Mouse (Mus musculus) lung, adult 2 months (tissue): Measurements from ENCODE around the gene Slc35f1. TPM values are rescaled to one million over a fixed set of nuclear protein-coding genes. Genes with fewer than 3 reads are reported as not detected.

Experiments used
- DNase-seq: peaks from one replicate; pipeline ENCODE4 v3.0.0; 2022
- H3K4me1 ChIP-seq: fragments of 200-500 bp; 2 replicates; pipeline ENCODE4 v1.6.1; 2011; ENCODE audit warnings: low read length; ENCODE audit not compliant: control insufficient read depth, insufficient read depth
- H3K4me3 ChIP-seq: fragments of 200-500 bp; replicated peaks from 2 replicates; pipeline ENCODE3; 2011; ENCODE audit warnings: low read depth, mild to moderate bottlenecking, control low read depth, low read length; ENCODE audit errors: extremely low read depth
- CTCF ChIP-seq: fragments of 200-500 bp; IDR thresholded peaks from 2 replicates; pipeline ENCODE4 v1.5.1; 2011; ENCODE audit warnings: mild to moderate bottlenecking, low read length, control low read depth; ENCODE audit not compliant: insufficient read depth
- POLR2A ChIP-seq: fragments of 200-500 bp; IDR thresholded peaks from 2 replicates; pipeline ENCODE4 v1.6.1; 2011; ENCODE audit warnings: low read depth, mild to moderate bottlenecking, control low read depth, low read length, borderline replicate concordance; ENCODE audit errors: extremely low read depth
- WGBS: fragments of 180-500 bp; shearing (Covaris S2); methylation state at CpG from one replicate; pipeline ENCODE4 v1.1.7; 2018; 5-methylcytosine and 5-hydroxymethylcytosine counted together
- polyA plus RNA-seq: library from polyadenylated mRNA; depleted of rRNA; stranded (reverse); fragments of >200 nt; gene quantifications from 2 replicates; pipeline ENCODE4 v1.2.3, GENCODE M21; 2012

Gene Slc35f1
- polyA plus RNA-seq, 1 experiment, result 0.27 TPM

- DNase-seq, result no peak
- no peak for TF ChIP-seq CTCF
- Histone ChIP-seq H3K4me1 (no peaks in the 10 kb centered on the region), H3K4me3 (no peak overlapping the region)
- WGBS, result 76% methylated on average over 2 of the region's 2 CpGs
Measured at GRCm38 (mm10) chr10:52911762-52912161, 221.4 kb downstream of the Slc35f1 start.

- WGBS, result 83% methylated on average over 5 of the region's 5 CpGs
- no peak for DNase-seq
- no peaks in the 10 kb centered on the region for H3K4me1 ChIP-seq
- no peak for TF ChIP-seq POLR2A
- no peak for TF ChIP-seq CTCF
- no peak overlapping the region for H3K4me3 ChIP-seq
Measured at GRCm38 (mm10) chr10:52918715-52919114, 228.4 kb downstream of the Slc35f1 start.

GRCm38 (mm10) chr10:52923143-52923542, 232.8 kb downstream of the Slc35f1 start:
- DNase-seq, result no peak
- no peak for TF ChIP-seq CTCF
- TF ChIP-seq POLR2A, result no peak
- no peaks in the 10 kb centered on the region for H3K4me1 ChIP-seq
- no peak overlapping the region for H3K4me3 ChIP-seq
- WGBS, result 47% methylated on average over 8 of the region's 8 CpGs

GRCm38 (mm10) chr10:52926330-52926729, 236.0 kb downstream of the Slc35f1 start:
- no peak for TF ChIP-seq CTCF
- TF ChIP-seq POLR2A, result no peak
- no peak for DNase-seq
- 81% methylated on average over 3 of the region's 3 CpGs for WGBS
- no peak overlapping the region for H3K4me3 ChIP-seq
- H3K4me1 ChIP-seq, result no peaks in the 10 kb centered on the region

- 57% methylated on average over 1 of the region's 1 CpGs for WGBS
- no peaks in the 10 kb centered on the region for H3K4me1 ChIP-seq
Measured at GRCm38 (mm10) chr10:52932159-52932558, 241.8 kb downstream of the Slc35f1 start.

GRCm38 (mm10) chr10:52934615-52935014, 244.3 kb downstream of the Slc35f1 start:
- DNase-seq, result no peak
- no peak overlapping the region for H3K4me3 ChIP-seq
- H3K4me1 ChIP-seq, result no peaks in the 10 kb centered on the region
- TF ChIP-seq CTCF (no peak), POLR2A (no peak)

More at GRCm38 (mm10) chr10:52932159-52932558, 241.8 kb downstream of the Slc35f1 start:
- no peak for DNase-seq
- no peak overlapping the region for H3K4me3 ChIP-seq
- TF ChIP-seq POLR2A, result no peak
- no peak for TF ChIP-seq CTCF

GRCm38 (mm10) chr10:52940111-52940830, 249.9 kb downstream of the Slc35f1 start:
- H3K4me1 ChIP-seq, result no peaks in the 10 kb centered on the region
- DNase-seq, result no peak
- 78% methylated on average over 1 of the region's 1 CpGs for WGBS
- H3K4me3 ChIP-seq, result no peak overlapping the region
- TF ChIP-seq CTCF, result no peak
- no peak for TF ChIP-seq POLR2A

- 80% methylated on average over 5 of the region's 5 CpGs for WGBS
- no peak for TF ChIP-seq CTCF
- no peak for TF ChIP-seq POLR2A
Measured at GRCm38 (mm10) chr10:52940831-52941216, 250.5 kb downstream of the Slc35f1 start.

GRCm38 (mm10) chr10:52952581-52952980, 262.2 kb downstream of the Slc35f1 start:
- Histone ChIP-seq H3K4me3 (no peak overlapping the region), H3K4me1 (no peaks in the 10 kb centered on the region)
- 59% methylated on average over 3 of the region's 3 CpGs for WGBS
- TF ChIP-seq POLR2A, result no peak
- no peak for TF ChIP-seq CTCF
- DNase-seq, result no peak

More at GRCm38 (mm10) chr10:52940831-52941216, 250.5 kb downstream of the Slc35f1 start:
- no peaks in the 10 kb centered on the region for H3K4me1 ChIP-seq
- no peak overlapping the region for H3K4me3 ChIP-seq
- no peak for DNase-seq

- TF ChIP-seq POLR2A (no peak), CTCF (no peak)
- Histone ChIP-seq H3K4me3 (no peak overlapping the region), H3K4me1 (no peaks in the 10 kb centered on the region)
- WGBS, result 68% methylated on average over 4 of the region's 4 CpGs
- no peak for DNase-seq
Measured at GRCm38 (mm10) chr10:52956728-52957127, 266.4 kb downstream of the Slc35f1 start.

- Histone ChIP-seq H3K4me1 (no peaks in the 10 kb centered on the region), H3K4me3 (no peak overlapping the region)
- WGBS, result 88% methylated on average over 1 of the region's 1 CpGs
- DNase-seq, result no peak
- TF ChIP-seq POLR2A, result no peak
- TF ChIP-seq CTCF, result no peak
Measured at GRCm38 (mm10) chr10:52979251-52979650, 288.9 kb downstream of the Slc35f1 start.
